Mouse (Mus musculus): ENCODE measurements around the gene Ostm1.

- TF ChIP-seq CTCF (IDR thresholded peaks at IDR 0.05; ENCODE audit: control insufficient read depth, insufficient read depth, insufficient read length) (no peak), MYOD1 (IDR thresholded peaks at IDR 0.05; ENCODE audit: control insufficient read depth, insufficient read length, low read depth) (no peak), USF1 (IDR thresholded peaks at IDR 0.05; ENCODE audit: low read depth) (no peak)
These were observed 23.1 kb downstream of the Ostm1 start for GRCm38 (mm10) chr10:42606757-42607156.
